Mouse (Mus musculus) heart, adult 2 months (tissue): ENCODE results near the gene Mrpl24. TPM values are rescaled to one million over a fixed set of nuclear protein-coding genes. Genes with fewer than 3 reads are reported as not detected.
"Not testable (repeated sequence)": the region's sequence is repeated elsewhere in the genome, so short reads cannot be mapped to it uniquely, and the experiment has no call there.

Source experiments
- DNase-seq, 2 experiments: peaks; one replicate each; pipeline ENCODE4 v3.0.0; 2021
- H3K27ac ChIP-seq: fragments of 200-600 bp; 2 replicates; pipeline ENCODE4 v1.8.1; 2022
- H3K27me3 ChIP-seq: fragments of 200-500 bp; 2 replicates; pipeline ENCODE4 v1.6.1; 2012; ENCODE audit warnings: mild to moderate bottlenecking, low read length, inconsistent platforms, mixed read lengths; ENCODE audit not compliant: control insufficient read depth, insufficient read depth
- H3K36me3 ChIP-seq: fragments of 200-500 bp; 2 replicates; pipeline ENCODE4 v1.6.1; 2012; ENCODE audit warnings: low read length, inconsistent platforms; ENCODE audit not compliant: control insufficient read depth, insufficient read depth
- H3K4me1 ChIP-seq: fragments of 200-500 bp; 2 replicates; pipeline ENCODE4 v1.6.1; 2011; ENCODE audit warnings: low read length; ENCODE audit not compliant: control insufficient read depth, insufficient read depth
- H3K4me3 ChIP-seq: fragments of 200-600 bp; 2 replicates; pipeline ENCODE4 v1.8.1; 2022
- H3K79me2 ChIP-seq: fragments of 200-500 bp; replicated peaks from 2 replicates; pipeline ENCODE4 v1.6.1; 2012; ENCODE audit warnings: mild to moderate bottlenecking, inconsistent platforms, low read length, moderate library complexity, mixed read lengths; ENCODE audit not compliant: control insufficient read depth, insufficient read depth
- H3K9ac ChIP-seq: fragments of 200-500 bp; 2 replicates; pipeline ENCODE4 v1.6.1; 2012; ENCODE audit warnings: low read depth, mild to moderate bottlenecking, control low read depth, inconsistent platforms, low read length, mixed read lengths
- CTCF ChIP-seq: fragments of 200-600 bp; IDR thresholded peaks from 2 replicates; pipeline ENCODE4 v1.8.1; 2022; ENCODE audit warnings: antibody characterized with exemption, mild to moderate bottlenecking, moderate library complexity
- EP300 ChIP-seq: fragments of 200-500 bp; IDR thresholded peaks from 2 replicates; pipeline ENCODE4 v1.6.1; 2011; ENCODE audit warnings: low read depth, low read length, control low read depth; ENCODE audit not compliant: insufficient read depth
- POLR2A ChIP-seq: fragments of 200-500 bp; IDR thresholded peaks from 2 replicates; pipeline ENCODE4 v1.6.1; 2011; ENCODE audit warnings: mild to moderate bottlenecking, low read depth, low read length, control low read depth; ENCODE audit not compliant: insufficient read depth
- WGBS: fragments of 180-500 bp; shearing (Covaris S2); methylation state at CpG from one replicate; pipeline ENCODE4 v1.1.7; 2018; 5-methylcytosine and 5-hydroxymethylcytosine counted together
- intact Hi-C: fragments of 180-260 bp; cut with DNase I; formaldehyde crosslinking; loops from one replicate; pipeline ENCODE4 v1.15.1; 2025
- polyA plus RNA-seq: library from polyadenylated mRNA; depleted of rRNA; stranded (reverse); fragments of >200 nt; gene quantifications from 2 replicates; pipeline ENCODE4 v1.2.3, GENCODE M21; 2012
- total RNA-seq, 2 experiments: library from RNA; stranded (reverse); gene quantifications; 2 replicates each; pipeline ENCODE4 v1.2.3; 2021

Mrpl24 gene
- total and polyA plus RNA-seq, 3 experiments = 53.3 to 71.9 (median 70.4) TPM

GRCm38 (mm10) chr3:87886004-87886365, 33.3 kb upstream of the Mrpl24 start:
- DNase-seq = peak in 1 of 2 experiments; percentile 56
- intact Hi-C loops = loop anchor here (1.0 to 2.0 kb wide), 2 partner anchors 33 to 44 kb away; partner anchors contain the start of genes Isg20l2, Mrpl24 and Rrnad1
- Histone ChIP-seq H3K36me3 (peaks cover 17% of the 10 kb centered on the region), H3K27ac (peak overlapping the region; percentile 72), H3K79me2 (peaks cover 7% of the 10 kb centered on the region), H3K4me1 (peaks cover 8% of the 10 kb centered on the region), H3K27me3 (no peaks in the 10 kb centered on the region), H3K4me3 (peak overlapping the region; percentile 61), H3K9ac (peak overlapping the region; percentile 67)
- 4% methylated on average over 10 of the region's 10 CpGs for WGBS
- TF ChIP-seq CTCF (no peak), POLR2A (no peak), EP300 (no peak)

- peaks cover 8% of the 10 kb centered on the region for H3K4me1 ChIP-seq
- no peak overlapping the region for H3K4me3 ChIP-seq
- DNase-seq = no peak
- intact Hi-C loops = loop anchor here (1.0 to 2.0 kb wide), 2 partner anchors 32 to 44 kb away; partner anchors contain the start of genes Isg20l2, Mrpl24 and Rrnad1
- no peak overlapping the region for H3K27ac ChIP-seq
- peaks cover 15% of the 10 kb centered on the region for H3K36me3 ChIP-seq
- WGBS = 83% methylated on average over 6 of the region's 6 CpGs
- H3K79me2 ChIP-seq = peaks cover 7% of the 10 kb centered on the region
- H3K9ac ChIP-seq = no peak overlapping the region
- TF ChIP-seq EP300 = no peak
- TF ChIP-seq POLR2A = no peak
- TF ChIP-seq CTCF = no peak
- H3K27me3 ChIP-seq = no peaks in the 10 kb centered on the region
Measured at GRCm38 (mm10) chr3:87886416-87886815, 32.9 kb upstream of the Mrpl24 start.

GRCm38 (mm10) chr3:87887400-87887799, 31.9 kb upstream of the Mrpl24 start:
- 0 out of 2 replicates have a peak, but pooled peaks have one; percentile 12 for TF ChIP-seq CTCF
- intact Hi-C loops = loop anchor here (1.0 to 2.0 kb wide), 2 partner anchors 19 to 31 kb away; partner anchors contain the start of genes Hdgf and Mrpl24
- 79% methylated on average over 4 of the region's 4 CpGs for WGBS

GRCm38 (mm10) chr3:87891481-87891880, 27.8 kb upstream of the Mrpl24 start:
- TF ChIP-seq EP300 = no peak
- TF ChIP-seq POLR2A = no peak
- TF ChIP-seq CTCF = no peak
- 67% methylated on average over 3 of the region's 3 CpGs for WGBS
- H3K27me3 ChIP-seq = no peaks in the 10 kb centered on the region
- H3K27ac ChIP-seq = no peak overlapping the region
- no peaks in the 10 kb centered on the region for H3K36me3 ChIP-seq
- H3K79me2 ChIP-seq = no peaks in the 10 kb centered on the region
- H3K4me1 ChIP-seq = no peaks in the 10 kb centered on the region
- H3K4me3 ChIP-seq = no peak overlapping the region
- intact Hi-C loops = no loop called here
- no peak overlapping the region for H3K9ac ChIP-seq
- DNase-seq = no peak

More at GRCm38 (mm10) chr3:87887400-87887799, 31.9 kb upstream of the Mrpl24 start:
- not testable (repeated sequence) for H3K79me2 ChIP-seq, H3K4me3 ChIP-seq, DNase-seq, H3K27ac ChIP-seq, H3K9ac ChIP-seq, H3K4me1 ChIP-seq, H3K27me3 ChIP-seq
- peaks cover 15% of the 10 kb centered on the region for H3K36me3 ChIP-seq

- WGBS = 78% methylated on average over 3 of the region's 3 CpGs
- no peak for DNase-seq
- intact Hi-C loops = no loop called here
Measured at GRCm38 (mm10) chr3:87893367-87893905, 25.9 kb upstream of the Mrpl24 start.

GRCm38 (mm10) chr3:87899266-87899665, 20.0 kb upstream of the Mrpl24 start:
- Histone ChIP-seq H3K27ac (no peak overlapping the region), H3K9ac (no peak overlapping the region), H3K4me1 (no peaks in the 10 kb centered on the region), H3K27me3 (no peaks in the 10 kb centered on the region), H3K79me2 (no peaks in the 10 kb centered on the region), H3K36me3 (no peaks in the 10 kb centered on the region), H3K4me3 (no peak overlapping the region)
- TF ChIP-seq CTCF (no peak), POLR2A (no peak), EP300 (no peak)
- intact Hi-C loops = no loop called here
- 65% methylated on average over 3 of the region's 3 CpGs for WGBS
- DNase-seq = no peak

More at GRCm38 (mm10) chr3:87893367-87893905, 25.9 kb upstream of the Mrpl24 start:
- TF ChIP-seq CTCF (no peak), POLR2A (no peak), EP300 (no peak)
- H3K27ac ChIP-seq = no peak overlapping the region
- no peaks in the 10 kb centered on the region for H3K79me2 ChIP-seq
- no peaks in the 10 kb centered on the region for H3K36me3 ChIP-seq
- no peaks in the 10 kb centered on the region for H3K27me3 ChIP-seq
- H3K9ac ChIP-seq = no peak overlapping the region
- H3K4me1 ChIP-seq = no peaks in the 10 kb centered on the region
- no peak overlapping the region for H3K4me3 ChIP-seq
